Mouse (Mus musculus) CH12F3 (cell line): ENCODE data around the gene Atp8a2.

ENCODE experiments used
- in situ Hi-C: fragments of 300-500 bp; cut with MboI; formaldehyde crosslinking; loops from 2 replicates; pipeline ENCODE4 v1.14.3; 2020; ENCODE audit warnings: low sequenced_read_pairs

Gene Atp8a2

DNA sequence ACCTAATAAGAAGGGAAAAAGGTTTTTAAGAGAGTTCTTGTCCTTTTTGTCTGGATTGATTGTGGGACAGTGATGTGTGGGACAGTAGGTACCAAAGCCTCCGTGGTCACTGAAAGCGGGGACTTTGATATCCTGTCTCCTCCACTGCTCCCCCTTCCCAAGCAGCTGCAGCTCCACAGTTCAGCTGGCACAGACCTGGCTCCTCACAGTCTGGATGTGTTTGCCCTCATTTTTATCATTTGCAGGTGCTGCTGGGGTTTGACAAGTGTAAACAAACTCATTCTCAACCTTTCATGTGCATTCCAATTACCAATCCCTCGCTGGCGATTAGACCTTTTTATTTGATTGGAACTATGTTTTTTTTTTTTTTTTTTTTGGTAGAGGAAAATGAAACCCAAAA is 390.8 kb downstream of the Atp8a2 start:
- in situ Hi-C loops, result no loop called here

DNA sequence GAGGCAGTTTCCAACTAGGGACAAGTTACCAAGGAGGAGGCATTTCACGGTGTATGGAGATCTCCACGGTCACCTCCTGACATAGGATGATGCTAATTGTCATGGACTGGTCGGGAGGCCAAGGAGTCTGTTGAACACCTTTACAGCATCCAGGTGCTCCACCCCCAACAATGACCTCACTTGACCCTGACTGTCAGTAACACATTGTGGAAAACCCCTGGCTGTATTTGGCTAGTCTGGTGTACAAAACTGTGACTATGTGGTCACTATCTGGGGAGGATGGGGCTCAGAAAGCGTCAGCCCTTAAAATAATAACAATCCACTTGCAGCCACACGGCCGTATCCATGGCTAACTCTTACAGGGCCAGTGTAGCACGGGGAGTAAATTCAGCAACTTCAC is 391.3 kb downstream of the Atp8a2 start:
- in situ Hi-C loops, result no loop called here

DNA sequence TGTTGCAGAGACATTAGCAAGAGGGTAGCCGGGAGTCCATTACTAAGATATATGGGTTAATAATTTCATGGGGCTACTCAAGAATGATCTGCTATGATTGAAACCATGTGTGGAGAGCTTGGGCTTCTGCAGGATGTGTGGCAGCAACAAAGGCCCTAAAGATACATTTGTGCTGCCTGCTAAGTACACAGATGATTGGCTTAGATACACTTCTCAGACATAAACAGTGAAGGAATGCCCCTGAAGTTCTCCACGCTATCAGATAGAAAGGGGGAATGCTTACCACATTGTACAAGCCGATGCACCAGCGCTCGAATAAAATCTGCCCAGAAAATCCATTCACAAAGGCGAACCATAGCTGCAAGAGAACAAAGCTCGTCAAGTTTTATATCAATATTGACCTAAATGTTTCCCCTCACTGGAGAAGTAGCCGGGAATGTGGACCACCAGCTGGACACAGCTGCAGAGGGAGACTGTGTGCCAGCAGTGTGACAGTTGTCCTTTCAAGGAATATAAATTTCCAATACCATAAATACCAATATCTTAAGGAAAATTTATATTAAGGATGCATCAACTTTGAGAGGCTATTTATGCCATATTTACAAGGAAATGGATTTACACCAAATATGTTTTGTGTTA is 394.9 kb downstream of the Atp8a2 start:
- in situ Hi-C loops, result no loop called here

DNA sequence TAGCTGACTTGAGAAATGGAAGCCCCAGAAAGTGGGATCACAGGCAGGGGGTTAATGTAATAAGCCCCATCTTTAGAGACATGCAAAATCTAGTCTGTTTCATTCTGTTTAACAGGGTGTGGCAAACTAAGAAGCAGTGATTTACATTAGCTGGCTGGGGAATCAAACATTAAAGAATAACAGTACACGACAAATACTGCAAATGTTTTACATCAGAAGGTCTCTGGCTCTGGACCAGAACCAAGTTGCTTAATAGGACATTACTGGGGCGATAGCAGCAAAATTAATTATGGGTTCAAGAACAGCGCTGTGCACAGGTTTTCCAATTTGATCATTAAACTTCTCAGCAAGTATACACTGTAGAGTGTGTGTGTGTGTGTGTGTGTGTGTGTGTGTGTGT is 397.5 kb downstream of the Atp8a2 start:
- in situ Hi-C loops, result no loop called here

DNA sequence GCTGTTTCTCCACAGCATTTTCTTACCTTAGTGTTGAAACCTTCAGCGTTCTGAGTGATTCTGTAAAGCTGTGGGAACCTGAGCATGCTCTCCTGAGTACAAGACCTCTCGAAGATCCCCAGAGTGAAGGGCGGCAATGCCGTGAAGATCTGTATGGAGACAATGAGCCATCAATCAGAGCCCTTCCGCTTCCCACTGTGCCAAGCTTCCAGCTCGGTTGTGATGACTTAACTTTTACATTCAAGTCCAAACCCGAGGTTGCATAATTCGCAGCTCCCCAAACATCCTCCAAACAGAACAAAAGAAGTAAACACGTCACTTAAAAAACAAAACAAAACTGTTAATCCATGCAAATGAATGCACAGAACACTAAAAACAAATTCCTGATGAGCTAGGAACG is 403.1 kb downstream of the Atp8a2 start:
- in situ Hi-C loops, result no loop called here

DNA sequence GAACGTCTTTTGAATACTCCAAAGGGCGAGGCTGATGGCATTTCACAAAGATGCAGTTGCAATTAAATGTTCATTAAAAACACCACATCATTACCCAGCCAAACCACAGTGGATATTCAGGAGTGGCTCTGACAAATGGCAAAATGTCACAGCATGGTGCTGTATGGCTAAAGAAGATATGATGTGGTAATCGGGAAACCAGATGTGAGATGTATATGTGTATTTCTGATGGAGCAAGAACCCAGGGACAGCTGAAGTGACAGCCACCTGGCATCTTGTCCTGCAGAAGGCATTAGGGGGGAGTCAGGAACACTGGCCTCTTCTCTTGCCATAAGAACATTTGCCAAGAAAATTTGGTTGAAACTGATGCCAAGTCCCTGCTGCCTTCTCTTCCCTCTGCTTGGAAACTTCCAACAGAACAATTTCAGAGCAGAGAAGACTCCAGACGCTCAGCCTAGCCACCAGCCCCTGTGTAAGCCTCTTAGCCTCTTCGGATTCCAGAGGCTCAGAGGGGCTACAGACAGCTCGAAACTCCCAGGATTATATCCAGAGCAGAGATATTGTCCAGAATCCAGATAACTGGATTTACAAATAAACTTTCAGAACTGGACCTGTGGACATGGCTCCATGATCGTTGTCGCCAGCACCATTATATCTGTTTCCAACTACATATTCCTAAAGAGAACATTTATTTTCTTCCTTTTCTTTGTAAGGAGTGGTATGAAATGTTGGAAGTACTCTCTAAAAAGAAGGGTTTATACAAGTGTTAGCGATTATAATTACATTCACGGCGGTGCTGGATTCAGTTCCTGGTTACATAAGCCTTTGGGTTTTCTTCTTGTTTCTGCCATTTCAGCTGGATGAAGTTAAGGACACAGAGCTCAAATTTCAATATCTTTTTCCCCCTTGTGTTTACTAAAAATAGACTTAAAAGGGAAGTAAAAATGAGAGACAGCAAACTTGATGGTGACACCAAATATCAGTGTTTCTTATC is 413.3 kb downstream of the Atp8a2 start:
- in situ Hi-C loops, result no loop called here

DNA sequence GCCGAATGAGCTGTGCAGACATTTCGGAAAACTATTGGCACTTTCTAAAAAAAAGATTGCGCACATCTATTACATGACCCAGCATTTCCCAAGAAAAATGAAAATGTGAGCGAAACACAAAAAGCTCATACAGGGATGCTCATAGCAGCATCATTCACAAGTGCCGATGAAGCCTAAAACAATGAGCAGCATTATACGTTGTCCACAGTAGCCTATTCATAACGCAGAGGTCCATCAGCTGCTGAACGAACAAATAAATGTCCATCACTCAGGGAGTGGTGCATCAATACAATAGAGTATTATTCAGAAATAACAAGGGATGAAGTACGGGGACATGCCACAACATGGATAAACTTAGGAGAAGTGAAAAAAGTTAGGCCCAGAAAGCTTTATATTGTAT is 416.6 kb downstream of the Atp8a2 start:
- in situ Hi-C loops, result no loop called here

DNA sequence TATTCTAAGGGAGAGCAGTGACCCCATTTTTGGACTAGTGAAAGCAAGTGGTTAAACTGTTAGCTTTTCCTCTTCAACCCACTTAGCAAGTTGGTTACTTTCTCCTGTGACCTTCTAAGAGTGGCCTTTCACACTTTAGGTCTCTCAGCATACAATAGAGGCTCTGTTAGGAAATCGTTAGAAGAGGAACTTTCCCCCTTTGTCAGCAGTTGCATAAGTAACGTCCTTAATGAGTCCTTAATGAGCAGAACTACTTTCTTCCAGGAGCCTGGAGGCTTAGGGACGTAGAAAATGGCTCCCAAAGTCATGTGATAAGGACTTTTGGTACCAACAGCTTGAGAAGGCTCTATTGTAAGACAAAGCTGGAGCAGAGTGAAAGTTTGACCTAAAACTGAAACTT is 434.8 kb downstream of the Atp8a2 start:
- in situ Hi-C loops, result no loop called here

DNA sequence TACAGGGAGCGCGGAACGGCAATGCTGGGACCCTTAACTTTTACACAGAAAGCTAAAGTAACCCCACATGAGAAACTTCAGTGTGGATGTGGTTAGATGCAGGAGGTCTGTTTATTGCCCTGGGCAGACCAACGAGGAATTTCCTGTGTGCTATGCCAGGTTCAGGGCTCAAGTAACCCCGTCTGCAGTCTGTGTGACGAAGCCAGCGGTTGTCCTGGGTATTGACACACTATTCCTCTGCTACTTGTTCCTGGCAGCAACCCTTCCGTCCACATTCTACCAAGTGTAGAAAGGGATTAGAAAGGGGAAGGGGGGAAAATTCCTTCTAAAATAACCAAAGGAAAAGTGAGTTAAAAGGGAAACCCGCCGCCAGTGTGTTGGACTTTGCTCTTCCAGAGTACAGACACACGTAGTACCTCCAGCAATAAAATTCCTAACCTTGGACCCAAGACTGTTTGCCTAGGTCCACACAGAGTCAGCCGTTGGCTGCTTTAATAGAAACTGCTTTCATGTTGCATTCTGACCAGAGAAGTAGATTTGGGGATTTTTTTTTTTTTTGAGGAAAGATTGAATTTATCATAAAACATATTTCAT is 437.0 kb downstream of the Atp8a2 start:
- in situ Hi-C loops, result no loop called here

DNA sequence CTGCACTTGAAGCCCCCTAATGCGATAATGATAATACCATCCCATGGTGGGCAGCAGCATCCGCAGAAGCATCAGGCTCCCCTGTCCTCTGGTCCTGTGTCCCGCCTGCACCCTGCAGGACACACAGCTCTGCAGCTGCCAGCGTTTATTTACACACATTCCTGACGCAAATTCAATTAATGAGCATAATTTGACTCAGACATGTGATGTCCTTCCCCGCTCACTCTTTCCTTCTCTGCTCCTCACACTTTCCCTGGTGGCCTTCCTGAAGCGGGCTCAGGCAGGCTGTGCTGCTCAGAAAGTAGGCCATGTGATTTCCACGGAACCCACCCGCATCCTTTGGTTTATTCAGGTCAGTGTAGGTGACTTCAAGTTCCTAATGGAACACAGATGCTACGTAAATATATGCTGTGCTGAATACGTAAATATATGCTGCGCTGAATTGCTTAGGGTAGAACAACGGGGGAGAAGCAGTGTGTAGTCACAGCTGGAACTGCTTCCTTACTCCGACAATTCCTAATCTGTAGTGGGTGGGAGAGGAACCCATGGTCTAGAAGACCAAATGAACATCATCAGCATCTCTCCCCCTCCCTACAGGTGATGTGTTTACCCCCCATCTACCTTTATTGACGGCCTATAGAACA is 437.7 kb downstream of the Atp8a2 start:
- in situ Hi-C loops, result no loop called here

DNA sequence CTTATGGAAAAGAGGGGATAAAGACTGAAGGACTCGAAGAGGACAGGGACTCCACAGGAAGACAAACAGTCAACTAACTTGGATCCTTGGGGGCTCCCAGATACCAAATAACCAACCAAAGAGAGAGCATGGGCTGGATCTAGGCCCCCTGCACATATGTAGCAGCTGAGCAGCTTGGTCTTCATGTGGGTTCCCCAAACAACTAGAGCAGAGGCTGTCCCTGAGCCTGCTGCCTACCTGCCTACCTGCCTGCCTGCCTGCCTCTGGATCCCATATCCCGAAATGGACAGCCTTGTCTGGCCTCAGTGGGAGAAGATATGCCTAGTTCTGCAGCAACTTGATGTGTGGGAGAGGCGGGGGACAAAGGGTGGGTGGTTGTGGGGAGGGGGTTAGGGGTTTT is 444.6 kb downstream of the Atp8a2 start:
- in situ Hi-C loops, result no loop called here

DNA sequence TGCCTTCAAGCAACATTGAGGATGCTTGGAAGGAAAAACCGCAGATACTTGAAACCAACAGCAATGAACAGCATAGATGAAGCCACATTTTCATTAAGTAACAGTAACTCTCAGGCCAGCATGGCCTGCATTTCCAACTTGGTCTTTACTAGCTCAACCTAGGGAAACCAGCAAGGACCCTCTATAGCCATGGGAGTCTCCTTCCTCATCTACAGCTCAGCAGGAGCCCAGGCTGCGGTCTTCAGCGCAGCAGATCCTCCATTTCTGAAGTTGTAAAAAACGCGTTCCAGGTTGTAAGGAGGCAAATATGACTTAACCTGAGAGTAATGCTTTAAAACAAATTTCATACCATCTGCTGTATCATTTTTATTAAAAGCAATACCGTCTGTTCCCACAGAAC is 447.0 kb downstream of the Atp8a2 start:
- in situ Hi-C loops, result no loop called here

DNA sequence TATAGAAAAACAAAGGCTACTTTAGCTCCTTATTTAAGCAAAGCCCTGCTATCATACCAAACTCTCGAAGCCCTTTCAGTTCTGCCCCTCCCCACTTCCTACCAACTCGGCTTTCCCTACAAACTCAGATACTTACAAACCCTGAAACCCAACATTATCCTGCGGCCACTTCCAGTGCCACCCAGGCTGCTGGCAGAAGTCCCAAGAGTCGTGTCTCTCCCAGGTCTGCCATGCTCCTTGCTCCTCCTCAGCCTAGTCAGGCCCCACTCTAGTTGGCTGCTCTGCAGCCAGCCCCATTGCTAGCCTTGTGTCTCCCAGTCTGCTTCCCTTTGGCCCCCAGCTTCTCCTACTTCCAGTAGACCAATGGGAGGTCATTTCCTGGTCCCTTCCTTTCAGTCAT is 451.3 kb downstream of the Atp8a2 start:
- in situ Hi-C loops, result no loop called here

DNA sequence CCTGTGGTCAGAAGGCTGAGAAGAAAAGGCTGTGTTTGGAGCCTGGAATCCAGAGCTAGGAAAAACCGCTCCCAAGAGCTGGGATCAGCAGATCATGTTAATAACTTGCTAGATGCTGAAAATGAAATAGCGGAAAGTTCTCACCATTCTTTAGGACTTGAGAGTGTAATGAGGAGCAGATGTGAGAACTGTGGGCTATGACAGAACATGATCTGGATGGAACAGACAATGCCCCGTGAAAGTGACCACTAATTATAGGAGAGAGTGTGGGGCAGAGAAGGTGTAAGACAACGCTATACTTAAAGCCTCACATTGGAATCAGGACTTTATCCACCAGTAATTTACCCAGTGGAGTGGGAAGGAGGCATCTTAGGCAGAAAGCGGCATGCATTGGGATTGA is 455.2 kb downstream of the Atp8a2 start:
- in situ Hi-C loops, result no loop called here

DNA sequence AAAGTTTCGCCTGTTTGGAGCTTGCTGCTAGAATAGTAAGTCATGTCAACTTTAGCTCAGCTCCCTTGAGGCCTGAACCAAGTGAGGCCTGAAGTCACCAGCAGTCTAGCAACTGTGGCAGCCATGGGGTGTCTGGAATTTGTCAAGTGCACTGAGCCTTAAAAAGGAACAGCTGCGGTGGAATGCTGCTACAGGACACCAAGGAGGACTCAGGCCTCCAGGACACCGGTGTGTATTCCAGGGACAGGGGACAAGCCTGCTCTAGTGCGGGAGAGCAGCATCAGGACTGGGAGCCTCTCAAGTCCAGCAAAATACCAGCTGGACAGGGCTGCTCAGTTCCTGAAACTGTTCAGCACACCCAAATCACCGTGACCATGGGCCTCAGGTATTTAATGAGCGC is 457.5 kb downstream of the Atp8a2 start:
- in situ Hi-C loops, result no loop called here

DNA sequence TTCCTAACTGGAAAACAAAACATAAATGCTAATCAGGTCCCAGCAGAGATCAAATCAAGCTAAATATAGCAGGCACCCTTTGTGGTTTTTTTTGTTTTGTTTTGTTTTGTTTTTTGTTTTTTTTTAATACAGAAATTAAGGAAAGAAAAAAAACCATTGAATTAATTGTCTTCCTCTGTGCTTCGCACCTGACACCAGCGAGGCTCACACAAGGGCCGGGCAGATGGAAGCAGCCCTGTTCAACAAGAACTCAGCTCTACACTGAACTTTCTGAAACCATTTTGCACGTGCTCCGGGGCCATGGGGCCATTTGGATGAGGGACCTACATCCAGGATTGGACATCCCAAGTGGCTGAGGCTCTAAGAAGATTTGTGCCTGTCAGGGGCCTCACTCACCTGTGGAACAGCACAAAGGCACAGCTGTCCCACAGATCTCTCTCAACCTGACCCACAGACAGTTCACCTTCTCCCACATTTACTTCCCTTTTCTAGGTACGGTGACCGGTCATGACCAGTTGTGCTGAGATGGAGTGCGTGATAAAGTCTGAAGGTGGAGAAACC is 459.2 kb downstream of the Atp8a2 start:
- in situ Hi-C loops, result no loop called here

DNA sequence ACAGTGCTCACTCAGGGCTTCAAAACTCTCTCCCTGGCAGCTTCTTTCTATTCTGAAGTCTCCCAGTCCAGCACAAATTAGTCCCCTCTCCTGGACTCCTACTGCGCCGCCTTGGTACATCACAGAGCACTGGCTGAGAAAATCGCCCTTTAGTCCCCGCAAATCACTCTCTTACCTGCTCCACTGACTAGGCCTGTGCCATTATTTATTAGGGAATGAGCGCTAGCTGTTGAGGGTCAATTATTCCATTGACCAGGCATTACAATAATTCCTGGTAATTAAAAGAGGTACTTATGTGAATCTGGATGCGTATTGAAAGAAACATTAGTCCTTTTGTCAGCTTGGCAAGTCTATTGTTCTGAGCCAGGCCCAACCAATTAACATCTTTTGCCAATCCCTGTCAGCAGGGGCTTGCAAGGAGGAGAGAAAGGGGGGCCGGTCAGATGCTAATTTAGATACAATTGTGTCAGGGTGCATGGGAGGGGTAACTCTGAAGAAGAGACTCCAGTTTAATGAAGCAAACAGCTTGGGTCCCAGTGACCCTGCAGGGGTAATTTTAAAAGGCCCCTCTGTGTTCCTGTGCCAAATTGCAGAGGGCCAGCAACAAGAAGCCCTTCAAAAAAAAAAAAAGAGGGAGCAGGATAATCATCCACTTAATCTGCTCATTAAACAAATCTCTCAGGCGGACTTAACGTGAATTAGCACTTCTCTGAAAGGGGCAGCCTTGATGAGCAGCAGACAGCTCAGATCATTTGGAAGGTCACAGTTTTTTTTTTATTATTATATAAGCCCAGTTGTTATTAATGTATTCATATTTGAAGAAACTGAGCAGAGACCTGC is 459.9 kb downstream of the Atp8a2 start:
- in situ Hi-C loops, result no loop called here

DNA sequence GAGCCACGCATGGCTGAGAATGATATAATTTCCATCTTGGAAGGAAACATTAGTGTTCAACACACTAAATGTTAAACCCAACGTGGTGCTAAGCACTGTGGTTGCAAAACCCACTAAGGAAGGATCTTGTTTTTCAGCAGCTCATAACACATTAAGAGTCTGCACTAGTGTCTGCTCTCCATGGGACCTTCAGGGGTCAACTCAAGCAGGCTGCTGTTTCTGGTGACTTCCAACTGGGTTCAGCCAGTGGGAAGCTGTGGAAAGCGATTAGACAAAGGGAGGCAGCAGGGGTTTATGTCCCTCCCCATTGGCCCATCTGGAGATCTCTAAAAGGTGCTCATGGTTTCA is 467.0 kb downstream of the Atp8a2 start:
- in situ Hi-C loops, result no loop called here

DNA sequence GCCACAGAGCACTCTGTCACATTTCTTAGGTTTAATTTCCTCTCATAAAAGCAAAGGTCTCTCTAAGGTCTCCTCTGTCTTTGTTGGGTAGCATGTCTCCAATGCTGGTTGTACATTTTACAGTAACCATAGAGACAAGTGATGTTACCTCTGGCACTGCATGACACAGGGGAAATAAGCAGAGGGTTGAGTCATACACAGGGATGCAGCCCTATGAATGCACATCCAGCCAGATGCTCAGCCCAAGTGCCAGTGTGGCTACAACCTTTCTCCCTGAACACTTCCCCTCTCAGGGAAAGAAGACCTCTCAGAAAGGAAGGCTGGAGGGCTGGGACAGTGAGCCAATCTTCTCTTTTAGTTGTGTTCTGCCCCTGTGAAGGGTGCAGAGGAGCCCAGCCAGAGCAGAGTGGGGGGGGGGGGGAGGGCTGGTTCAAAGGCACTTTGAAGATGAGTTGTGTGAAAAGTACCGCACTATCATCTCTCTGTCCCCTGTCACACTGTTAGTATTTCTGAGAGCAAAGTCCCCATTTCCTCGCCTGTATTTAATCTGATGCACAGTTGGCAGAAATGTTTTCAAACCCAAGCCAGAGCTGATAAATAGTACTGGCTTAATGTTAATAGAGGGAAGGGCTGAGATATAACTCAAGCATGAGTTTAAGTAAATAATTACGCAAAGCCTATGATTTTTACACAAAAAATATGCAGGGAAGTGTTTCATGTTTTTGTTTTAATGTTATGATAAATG is 467.5 kb downstream of the Atp8a2 start:
- in situ Hi-C loops, result no loop called here

DNA sequence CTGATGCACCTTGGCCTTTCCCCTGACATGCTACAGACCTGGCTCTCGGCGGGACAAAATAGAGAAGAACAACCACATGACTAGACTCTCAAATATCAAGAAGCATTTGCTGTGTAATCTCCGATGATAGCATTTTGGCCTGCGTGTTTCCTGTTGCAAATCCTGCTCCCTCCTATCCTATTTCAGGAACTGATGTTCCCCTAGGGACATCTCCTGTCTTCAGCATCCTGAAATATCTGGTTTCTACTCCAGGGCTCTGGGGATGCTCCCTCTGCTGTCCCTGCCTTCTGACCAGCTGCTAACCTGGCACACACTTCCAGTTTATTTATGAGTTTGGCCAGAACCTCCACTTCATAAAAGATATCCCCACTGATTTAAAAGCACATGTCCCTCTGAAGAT is 470.0 kb downstream of the Atp8a2 start:
- in situ Hi-C loops, result no loop called here
